20 mouse cellular contexts compared by ENCODE assay signal in genomic region chr10:93633971-93634370, GRCm38 (mm10). TPM values are rescaled to one million over a fixed set of nuclear protein-coding genes. Genes with fewer than 3 reads are reported as not detected.
"Had no signal": no experiment of that assay in that cellular context is flagged by ENCODE, and none has a peak within 500 bp of the region (broad histone marks: within the 10 kb centered on the region; RNA-seq: fewer than 3 reads in every experiment).

No protein-coding gene starts in this region.

- H3K27ac ChIP-seq: embryonic facial prominence, embryonic 10.5 days; embryonic facial prominence, embryonic 12.5 days; embryonic facial prominence, embryonic 13.5 days; embryonic facial prominence, embryonic 15.5 days; forebrain, embryonic 10.5 days; forebrain, embryonic 12.5 days; forebrain, embryonic 13.5 days; forebrain, embryonic 15.5 days; gastrocnemius, adult 2 months; heart, adult 2 months had no signal

- H3K36me3 ChIP-seq: embryonic facial prominence, embryonic 10.5 days; embryonic facial prominence, embryonic 12.5 days; embryonic facial prominence, embryonic 13.5 days; embryonic facial prominence, embryonic 15.5 days; forebrain, embryonic 10.5 days; forebrain, embryonic 12.5 days; forebrain, embryonic 15.5 days had no signal

- H3K27me3 ChIP-seq: embryonic facial prominence, embryonic 15.5 days had no signal

- H3K9ac ChIP-seq: embryonic facial prominence, embryonic 12.5 days; embryonic facial prominence, embryonic 13.5 days; embryonic facial prominence, embryonic 15.5 days; forebrain, embryonic 12.5 days; forebrain, embryonic 13.5 days; forebrain, embryonic 15.5 days; forebrain, postnatal 0 days had no signal

- H3K9me3 ChIP-seq: embryonic facial prominence, embryonic 10.5 days; embryonic facial prominence, embryonic 12.5 days; embryonic facial prominence, embryonic 13.5 days; embryonic facial prominence, embryonic 15.5 days; forebrain, embryonic 10.5 days; forebrain, embryonic 12.5 days; forebrain, embryonic 13.5 days; forebrain, embryonic 15.5 days had no signal

- H3K4me1 ChIP-seq: embryonic facial prominence, embryonic 12.5 days; embryonic facial prominence, embryonic 13.5 days; embryonic facial prominence, embryonic 15.5 days; forebrain, embryonic 12.5 days; forebrain, embryonic 13.5 days; forebrain, embryonic 15.5 days had no signal

- H3K4me2 ChIP-seq: embryonic facial prominence, embryonic 12.5 days; embryonic facial prominence, embryonic 13.5 days; embryonic facial prominence, embryonic 15.5 days; forebrain, embryonic 12.5 days; forebrain, embryonic 13.5 days; forebrain, embryonic 15.5 days had no signal

- H3K4me3 ChIP-seq: embryonic facial prominence, embryonic 10.5 days; embryonic facial prominence, embryonic 12.5 days; embryonic facial prominence, embryonic 13.5 days; embryonic facial prominence, embryonic 15.5 days; erythroblast, embryonic 14.5 days; forebrain, embryonic 10.5 days; forebrain, embryonic 12.5 days; forebrain, embryonic 13.5 days; forebrain, embryonic 15.5 days; gastrocnemius, adult 2 months; heart, adult 2 months had no signal

- DNase-seq: embryo, embryonic 11 days; gastrocnemius, adult 2 months; gastrocnemius, postnatal 10 days; gastrocnemius, postnatal 14 days; gastrocnemius, postnatal 25 days; gastrocnemius, postnatal 36 days; heart, adult 11 months; heart, adult 18-20 months; heart, adult 2 months had no signal

RNA-seq across cellular contexts. Expression of gene Ntn4, which starts 6.5 kb away (rescaled TPM):
- total RNA-seq: granulocyte monocyte progenitor cell, adult 5-6 weeks had no signal
- polyA plus RNA-seq: erythroblast, embryonic 14.5 days had no signal
